Mouse (Mus musculus) embryonic fibroblast, embryonic 13.5 days (primary cell): ENCODE measurements around the gene Lrp8. TPM values are rescaled to one million over a fixed set of nuclear protein-coding genes. Genes with fewer than 3 reads are reported as not detected.

ENCODE experiments used
- H3K27ac ChIP-seq: 2 replicates; pipeline ENCODE4 v1.5.1; 2012; ENCODE audit warnings: low read length, control low read depth, inconsistent platforms; ENCODE audit not compliant: insufficient read depth
- H3K4me1 ChIP-seq: 2 replicates; pipeline ENCODE4 v1.6.1; 2011; ENCODE audit warnings: low read length; ENCODE audit not compliant: control insufficient read depth, insufficient read depth
- H3K4me3 ChIP-seq: 2 replicates; pipeline ENCODE4 v1.5.1; 2011; ENCODE audit warnings: mild to moderate bottlenecking, control low read depth, low read length; ENCODE audit not compliant: insufficient read depth
- CTCF ChIP-seq: IDR thresholded peaks from 2 replicates; pipeline ENCODE4 v1.5.1; 2011; ENCODE audit warnings: mild to moderate bottlenecking, control low read depth, low read length, moderate library complexity, borderline replicate concordance; ENCODE audit not compliant: insufficient read depth
- POLR2A ChIP-seq: IDR thresholded peaks from 2 replicates; pipeline ENCODE4 v1.6.1; 2011; ENCODE audit warnings: low read depth, mild to moderate bottlenecking, control low read depth, low read length, moderate library complexity
- polyA plus RNA-seq: library from polyadenylated mRNA; stranded (reverse); fragments of >200 nt; gene quantifications from 2 replicates; pipeline ENCODE4 v1.2.4, GENCODE M21; 2011; ENCODE audit warnings: low read depth; ENCODE audit not compliant: missing spikeins, insufficient read length

Lrp8 gene
- polyA plus RNA-seq, 1 experiment, result 8.5 TPM

DNA sequence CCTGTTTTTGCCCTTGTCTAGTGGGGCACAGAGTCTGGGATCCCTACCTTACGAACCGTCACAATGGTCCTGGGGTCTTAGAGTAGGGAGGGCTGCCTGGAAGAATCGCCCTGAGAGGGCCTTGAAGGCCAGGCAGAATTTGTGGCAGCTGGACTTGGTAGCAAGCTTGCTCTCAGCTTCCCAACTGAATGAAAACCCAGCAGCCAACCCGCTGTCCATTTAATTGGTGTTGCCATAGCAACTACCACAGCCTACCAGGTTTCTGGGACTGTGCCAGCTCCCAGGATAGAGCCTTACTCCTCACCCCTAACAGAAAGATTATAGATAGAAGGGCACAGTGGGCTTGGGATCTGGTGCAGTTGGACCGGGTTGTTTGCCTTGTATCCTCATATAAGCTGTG is 34.7 kb downstream of the Lrp8 start:
- H3K4me1 ChIP-seq, result no peaks in the 10 kb centered on the region
- no peak overlapping the region for H3K27ac ChIP-seq
- TF ChIP-seq CTCF (no peak), POLR2A (no peak)
- no peak overlapping the region for H3K4me3 ChIP-seq

DNA sequence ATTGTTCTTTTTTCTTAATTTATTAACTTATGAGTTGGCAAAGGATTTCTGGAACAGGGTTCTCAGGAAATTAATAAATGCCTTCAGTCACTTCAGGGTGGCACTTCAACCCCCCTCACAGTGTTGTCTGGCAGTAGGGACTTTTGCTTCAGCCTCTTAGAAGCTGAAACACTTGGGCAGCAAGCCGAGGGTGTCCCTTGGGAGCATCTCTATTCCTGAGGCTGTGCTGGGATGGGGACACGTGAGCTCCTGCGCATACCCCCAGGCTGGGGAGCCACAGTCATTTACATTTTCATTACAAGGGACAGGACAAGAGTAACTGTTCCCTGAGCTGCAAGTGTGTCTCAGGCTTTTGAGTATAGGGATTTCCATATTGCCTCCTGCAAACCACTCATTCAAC is 35.8 kb downstream of the Lrp8 start:
- Histone ChIP-seq H3K27ac (no peak overlapping the region), H3K4me3 (no peak overlapping the region), H3K4me1 (no peaks in the 10 kb centered on the region)
- TF ChIP-seq POLR2A (no peak), CTCF (no peak)

DNA sequence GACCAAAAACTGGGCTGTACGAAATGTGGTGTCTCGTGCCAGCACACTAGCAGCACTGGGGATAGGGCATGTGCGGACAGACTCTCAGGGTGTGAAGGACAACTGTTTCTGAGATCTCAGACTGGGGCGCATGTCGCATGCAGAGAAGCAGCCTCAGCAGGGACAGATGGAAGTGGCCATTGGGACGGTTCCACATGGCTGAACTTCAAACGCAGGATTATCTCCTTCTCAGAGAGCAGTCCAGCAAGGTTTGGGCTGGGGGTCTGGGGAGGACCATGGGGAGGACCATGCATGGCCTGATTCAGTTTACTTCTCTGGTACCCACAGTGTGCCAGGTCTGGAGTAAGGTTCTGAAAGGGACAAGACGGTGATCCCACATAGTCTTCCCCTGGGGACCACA is 41.6 kb downstream of the Lrp8 start:
- Histone ChIP-seq H3K27ac (no peak overlapping the region), H3K4me3 (no peak overlapping the region), H3K4me1 (no peaks in the 10 kb centered on the region)
- TF ChIP-seq CTCF, result no peak
- no peak for TF ChIP-seq POLR2A

DNA sequence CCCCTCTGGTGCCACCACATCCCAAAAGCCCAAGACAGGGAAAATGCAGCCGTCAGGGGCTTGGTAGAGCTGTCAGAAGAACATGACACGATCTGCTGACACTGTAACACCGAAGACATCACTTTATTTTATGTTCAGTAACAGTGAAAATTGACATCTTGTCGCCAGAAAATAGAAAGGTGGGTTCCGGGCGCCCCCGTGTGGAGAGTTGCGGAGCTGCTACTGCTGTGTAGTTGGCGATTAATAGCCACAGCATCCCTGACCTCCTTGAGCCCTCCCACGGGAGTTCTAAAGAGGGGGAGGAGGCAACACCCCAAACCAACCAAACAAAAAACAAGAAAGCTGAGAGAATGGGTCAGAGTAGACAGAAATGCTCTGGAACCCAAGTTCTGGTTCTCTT is 42.9 kb downstream of the Lrp8 start:
- no peak overlapping the region for H3K4me3 ChIP-seq
- no peak overlapping the region for H3K27ac ChIP-seq
- peak; percentile 57 for TF ChIP-seq CTCF
- no peak for TF ChIP-seq POLR2A
- no peaks in the 10 kb centered on the region for H3K4me1 ChIP-seq

DNA sequence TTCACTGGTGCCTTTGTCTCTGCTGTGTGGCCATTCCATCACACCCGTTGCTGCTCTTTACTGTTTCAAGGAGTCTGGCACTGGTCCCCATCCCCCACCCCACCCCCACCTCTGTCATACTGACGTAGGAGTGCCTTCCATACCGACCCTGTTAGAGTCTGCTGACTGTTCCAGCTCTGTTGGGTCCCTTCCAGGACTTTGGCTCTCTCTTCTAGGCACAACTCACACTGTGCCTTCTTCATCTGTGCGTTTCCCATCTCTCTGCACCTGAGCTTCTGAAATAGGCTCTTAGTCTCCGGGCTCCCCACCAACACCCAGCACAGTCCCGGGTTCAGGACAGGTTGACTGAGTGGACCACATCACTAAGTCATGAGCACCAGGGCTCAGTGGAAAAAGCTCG is 44.7 kb downstream of the Lrp8 start:
- no peak for TF ChIP-seq CTCF
- TF ChIP-seq POLR2A, result no peak
- Histone ChIP-seq H3K4me1 (no peaks in the 10 kb centered on the region), H3K27ac (no peak overlapping the region), H3K4me3 (no peak overlapping the region)

DNA sequence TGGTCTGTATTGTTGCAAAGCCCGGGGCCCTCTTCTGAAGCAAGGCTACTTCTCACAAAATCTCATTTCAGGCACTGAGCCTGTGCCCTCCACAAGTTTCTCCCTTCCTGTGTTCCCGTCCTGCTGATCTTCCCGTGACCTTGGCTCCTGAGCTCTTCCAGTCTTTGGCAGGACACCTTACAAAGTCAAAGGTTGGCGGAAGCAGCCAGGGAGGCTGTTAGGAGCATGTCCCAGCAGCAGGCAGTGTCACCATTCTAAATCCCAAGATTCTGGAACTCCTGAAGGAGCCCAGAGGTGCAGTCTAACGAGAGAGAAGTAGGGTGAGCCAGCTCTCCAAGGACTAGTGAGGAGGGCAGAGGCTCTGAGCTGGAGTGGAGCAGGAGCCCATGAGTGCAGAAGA is 46.5 kb downstream of the Lrp8 start:
- Histone ChIP-seq H3K4me3 (no peak overlapping the region), H3K4me1 (no peaks in the 10 kb centered on the region), H3K27ac (no peak overlapping the region)
- no peak for TF ChIP-seq POLR2A
- TF ChIP-seq CTCF, result no peak

DNA sequence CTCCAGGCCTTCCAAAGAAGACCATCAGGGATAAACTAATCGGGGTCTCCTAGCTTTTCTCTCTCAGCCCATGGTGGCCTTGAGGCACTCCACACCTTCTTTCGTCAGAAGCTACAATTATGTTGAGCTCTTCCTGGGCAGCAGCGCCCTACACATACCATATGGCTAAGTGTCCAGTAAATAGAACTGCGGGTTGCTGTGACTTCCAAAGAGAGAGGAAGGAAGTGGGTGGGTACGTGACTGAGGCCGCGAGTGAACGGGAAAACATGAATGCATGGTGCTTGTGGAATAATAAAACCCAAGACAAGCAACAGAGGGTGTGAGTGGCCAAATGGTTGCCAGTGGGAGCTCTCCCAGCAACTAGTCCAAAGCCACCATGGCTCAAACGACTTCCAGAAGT is 47.6 kb downstream of the Lrp8 start:
- TF ChIP-seq POLR2A (no peak), CTCF (no peak)
- H3K4me3 ChIP-seq, result no peak overlapping the region

DNA sequence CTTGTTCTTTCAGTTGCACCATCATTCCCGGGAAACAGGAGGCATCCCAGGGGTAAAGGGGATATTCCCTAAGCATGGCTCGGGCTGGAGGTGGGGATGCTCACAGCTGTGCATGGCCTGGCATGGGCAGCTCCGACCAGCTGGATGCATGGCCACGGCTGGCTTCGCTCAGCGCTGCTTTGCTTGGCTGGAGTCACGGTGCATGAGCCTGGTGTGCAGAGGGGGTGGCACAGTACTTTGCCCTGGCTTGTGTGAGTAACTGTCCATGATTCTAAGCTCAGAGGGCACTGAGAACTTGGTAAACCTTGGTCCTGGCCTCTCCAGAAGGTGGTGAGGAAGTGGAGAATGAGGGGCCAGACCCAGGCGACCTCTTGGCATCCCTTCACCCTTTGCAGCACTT is 48.0 kb downstream of the Lrp8 start:
- no peak overlapping the region for H3K27ac ChIP-seq
- no peaks in the 10 kb centered on the region for H3K4me1 ChIP-seq
- no peak overlapping the region for H3K4me3 ChIP-seq
- TF ChIP-seq CTCF, result no peak
- no peak for TF ChIP-seq POLR2A

More for the DNA sequence above, 47.6 kb downstream of the Lrp8 start:
- no peak overlapping the region for H3K27ac ChIP-seq
- no peaks in the 10 kb centered on the region for H3K4me1 ChIP-seq

DNA sequence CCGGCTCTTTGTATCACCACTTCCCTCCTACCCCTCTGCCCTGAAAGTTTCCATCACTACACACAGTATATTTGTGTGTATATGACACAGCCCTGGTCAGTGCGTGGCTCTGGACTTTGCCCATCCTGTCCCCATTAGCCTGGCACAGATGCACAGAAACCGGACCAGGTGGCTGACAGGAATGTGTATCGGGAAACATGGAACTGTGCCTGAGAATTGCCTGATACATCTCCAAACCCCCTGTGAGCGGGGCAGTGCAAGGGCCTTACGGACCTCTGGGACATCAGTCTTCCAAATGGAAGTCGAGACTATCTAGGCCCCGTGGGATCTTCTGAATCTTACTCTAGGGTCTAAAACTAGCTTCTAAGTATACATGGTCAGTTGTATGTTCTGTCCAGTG is 51.3 kb downstream of the Lrp8 start:
- Histone ChIP-seq H3K27ac (no peak overlapping the region), H3K4me3 (no peak overlapping the region), H3K4me1 (no peaks in the 10 kb centered on the region)
- TF ChIP-seq POLR2A (no peak), CTCF (no peak)

DNA sequence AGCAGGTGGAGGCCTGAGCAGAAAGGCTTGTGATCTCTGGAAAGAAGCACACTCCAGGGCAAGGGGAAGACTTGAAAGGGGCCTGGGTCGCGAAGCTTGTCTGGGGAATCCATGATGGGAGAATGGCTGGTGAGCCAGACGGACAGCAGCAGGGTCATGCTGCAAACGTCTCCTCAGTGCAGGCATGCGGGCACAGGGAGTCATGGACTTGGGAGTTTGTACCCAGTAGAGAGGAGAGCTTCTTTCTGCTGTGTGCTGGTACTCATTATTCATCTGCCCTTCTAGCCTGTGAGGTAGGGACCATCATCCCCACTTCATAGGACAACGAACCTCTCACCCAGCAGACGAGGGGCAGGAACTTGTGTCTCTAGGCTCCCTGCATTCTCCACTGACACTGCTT is 51.8 kb downstream of the Lrp8 start:
- H3K27ac ChIP-seq, result no peak overlapping the region
- TF ChIP-seq CTCF (no peak), POLR2A (no peak)
- H3K4me3 ChIP-seq, result no peak overlapping the region
- no peaks in the 10 kb centered on the region for H3K4me1 ChIP-seq

DNA sequence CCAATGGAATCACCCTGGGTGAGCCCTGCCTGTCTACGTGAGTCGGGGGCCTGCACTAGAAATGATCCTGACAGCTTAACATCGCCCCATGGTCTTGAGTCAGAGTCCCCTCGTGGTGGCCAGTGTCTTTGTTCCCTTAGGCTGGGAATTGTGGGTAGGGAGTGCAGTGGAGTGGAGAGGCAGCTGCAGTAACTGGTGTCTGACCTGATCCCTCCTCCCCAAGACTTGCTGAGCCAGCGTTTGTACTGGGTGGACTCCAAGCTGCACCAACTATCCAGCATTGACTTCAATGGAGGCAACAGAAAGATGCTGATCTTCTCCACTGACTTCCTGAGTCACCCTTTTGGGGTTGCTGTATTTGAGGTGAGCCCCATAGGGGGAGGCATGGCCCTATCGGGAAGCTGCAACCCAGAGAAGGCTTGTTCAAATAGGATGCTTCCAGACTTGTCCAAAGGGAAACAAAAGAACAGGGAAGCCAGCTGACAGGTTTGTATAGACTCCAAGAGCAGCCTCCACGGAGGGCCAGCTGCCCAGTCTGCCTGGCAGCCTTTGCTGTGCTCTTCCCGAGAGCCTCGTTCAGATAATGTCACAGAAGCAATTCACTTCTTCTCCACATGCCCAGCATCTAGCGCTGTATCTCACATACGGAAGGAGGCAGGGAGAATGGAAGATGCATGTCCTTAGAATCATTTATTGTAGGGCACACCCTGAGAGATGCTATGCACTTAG is 55.1 kb downstream of the Lrp8 start:
- Histone ChIP-seq H3K27ac (no peak overlapping the region), H3K4me3 (no peak overlapping the region), H3K4me1 (no peaks in the 10 kb centered on the region)
- no peak for TF ChIP-seq CTCF
- TF ChIP-seq POLR2A, result no peak
